Comparison of ENCODE assay signal across 29 mouse cellular contexts in the genomic region with DNA sequence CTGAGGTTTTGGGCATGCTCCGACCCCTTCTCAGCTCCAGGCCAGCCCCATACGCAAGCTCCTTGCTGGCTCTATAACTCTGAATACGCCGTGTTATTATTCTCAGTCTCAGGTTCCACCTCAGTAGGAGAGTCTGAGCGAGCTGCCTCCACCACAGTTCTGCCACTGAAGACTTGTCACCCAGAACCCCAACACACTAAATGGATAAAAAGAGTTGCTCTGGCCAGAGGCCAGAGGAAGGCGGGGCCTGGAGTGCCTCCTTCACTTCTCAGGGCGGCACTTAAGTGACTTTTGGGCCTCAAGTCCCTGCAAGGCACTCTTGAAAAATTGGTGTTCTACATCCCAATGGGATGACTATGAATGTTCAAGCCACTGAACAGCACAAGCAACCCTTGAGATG. TPM values are rescaled to one million over a fixed set of nuclear protein-coding genes. Genes with fewer than 3 reads are reported as not detected.
DNase-seq lines count a peak whose midpoint lies in the region; ATAC-seq and TF ChIP-seq lines count a peak whose summit lies in the region.
"Had no signal": no experiment of that assay in that cellular context is flagged by ENCODE, and none has a peak within 500 bp of the region (broad histone marks: within the 10 kb centered on the region; RNA-seq: fewer than 3 reads in every experiment).

No protein-coding gene starts in this region.

- H3K9me3 ChIP-seq in lung, embryonic 16.5 days (ENCODE audit: control insufficient read depth, low read length): no peaks in the 10 kb centered on the region
- H3K9me3 ChIP-seq in MEL (replicated peaks; ENCODE audit: insufficient read depth, low read length): no peaks in the 10 kb centered on the region
- H3K9me3 ChIP-seq: embryonic facial prominence, embryonic 10.5 days; embryonic facial prominence, embryonic 13.5 days; forebrain, embryonic 10.5 days; forebrain, embryonic 13.5 days; heart, embryonic 12.5 days; heart, embryonic 15.5 days; hindbrain, embryonic 10.5 days; hindbrain, embryonic 13.5 days had no signal

- TF ChIP-seq CTCF in lung, adult 2 months (IDR thresholded peaks at IDR 0.05; ENCODE audit: insufficient read depth, low read length): no peak
- TF ChIP-seq CTCF in MEL (IDR thresholded peaks at IDR 0.05 in 2 of 3, conservative IDR thresholded peaks at IDR 0.05 in 1 of 3; ENCODE audit: control insufficient read depth in 1 of 3, insufficient read depth in 1 of 3, low read depth in 2 of 3, low read length in 3 of 3, poor library complexity in 1 of 3, severe bottlenecking in 1 of 3): no peak

- H3K4me2 ChIP-seq in lung, embryonic 16.5 days (ENCODE audit: low read depth, low read length): no peak overlapping the region
- H3K4me2 ChIP-seq: embryonic facial prominence, embryonic 13.5 days; forebrain, embryonic 13.5 days; heart, embryonic 12.5 days; heart, embryonic 15.5 days; hindbrain, embryonic 13.5 days had no signal

- no peak overlapping the region for H3K4me3 ChIP-seq in lung, embryonic 16.5 days (ENCODE audit: low read length)
- H3K4me3 ChIP-seq in lung, adult 2 months (replicated peaks; ENCODE audit: extremely low read depth, low read depth, low read length): no peak overlapping the region
- no peak overlapping the region for H3K4me3 ChIP-seq in MEL (ENCODE audit: control insufficient read depth in 1 of 2, insufficient read depth in 1 of 2, low read depth in 2 of 2, low read length in 2 of 2)
- H3K4me3 ChIP-seq: embryonic facial prominence, embryonic 10.5 days; embryonic facial prominence, embryonic 13.5 days; erythroblast, embryonic 14.5 days; forebrain, embryonic 10.5 days; forebrain, embryonic 13.5 days; heart, embryonic 12.5 days; heart, embryonic 15.5 days; hindbrain, embryonic 10.5 days; hindbrain, embryonic 13.5 days had no signal

- no peaks in the 10 kb centered on the region for H3K79me2 ChIP-seq in MEL (ENCODE audit: control insufficient read depth, insufficient read depth, low read length, poor library complexity)

- H3K9ac ChIP-seq in lung, embryonic 16.5 days (ENCODE audit: low read length): no peak overlapping the region
- no peak overlapping the region for H3K9ac ChIP-seq in MEL (ENCODE audit: control insufficient read depth, low read depth, low read length, poor library complexity, severe bottlenecking)
- H3K9ac ChIP-seq: embryonic facial prominence, embryonic 13.5 days; forebrain, embryonic 13.5 days; heart, embryonic 12.5 days; heart, embryonic 15.5 days; hindbrain, embryonic 13.5 days had no signal

- no peaks in the 10 kb centered on the region for H3K36me3 ChIP-seq in lung, embryonic 16.5 days (ENCODE audit: control insufficient read depth, insufficient read depth, low read length)
- no peaks in the 10 kb centered on the region; a peak in 2 of 4 replicates for H3K36me3 ChIP-seq in MEL (ENCODE audit: control insufficient read depth in 1 of 2, insufficient read depth in 2 of 2, low read length in 2 of 2)
- H3K36me3 ChIP-seq: embryonic facial prominence, embryonic 10.5 days; embryonic facial prominence, embryonic 13.5 days; forebrain, embryonic 10.5 days; heart, embryonic 12.5 days; heart, embryonic 15.5 days; hindbrain, embryonic 10.5 days; hindbrain, embryonic 13.5 days had no signal

- no peak for TF ChIP-seq EP300 in MEL (IDR thresholded peaks at IDR 0.05; ENCODE audit: low read depth in 1 of 2, low read length in 2 of 2)

- no peak for TF ChIP-seq POLR2A in lung, adult 2 months (IDR thresholded peaks at IDR 0.05; ENCODE audit: borderline replicate concordance, extremely low read depth, low read depth, low read length)
- no peak for TF ChIP-seq POLR2A in MEL (IDR thresholded peaks at IDR 0.05; ENCODE audit: control insufficient read depth in 1 of 2, insufficient read depth in 1 of 2, low read depth in 1 of 2, low read length in 2 of 2, poor library complexity in 1 of 2)

- no peak for TF ChIP-seq RAD21 in MEL (IDR thresholded peaks at IDR 0.05; ENCODE audit: low read depth, low read length)

- H3K4me1 ChIP-seq in lung, embryonic 16.5 days (replicated peaks; ENCODE audit: control insufficient read depth, insufficient read depth, low read length): 0 out of 2 replicates have a peak, but pooled peaks cover 6% of the 10 kb centered on the region
- H3K4me1 ChIP-seq in lung, adult 2 months (ENCODE audit: control insufficient read depth, insufficient read depth, low read length): no peaks in the 10 kb centered on the region
- H3K4me1 ChIP-seq in MEL (ENCODE audit: control insufficient read depth in 1 of 2, insufficient read depth in 2 of 2, low read length in 2 of 2): peaks cover 0 to 7% of the 10 kb centered on the region in 2 experiments; a peak in 2 of 4 replicates
- H3K4me1 ChIP-seq: embryonic facial prominence, embryonic 10.5 days; embryonic facial prominence, embryonic 13.5 days; forebrain, embryonic 10.5 days; forebrain, embryonic 13.5 days; heart, embryonic 12.5 days; heart, embryonic 15.5 days; hindbrain, embryonic 10.5 days had no signal

- H3K27me3 ChIP-seq in lung, embryonic 16.5 days (ENCODE audit: control insufficient read depth, insufficient read depth, low read depth, low read length): no peaks in the 10 kb centered on the region
- no peaks in the 10 kb centered on the region for H3K27me3 ChIP-seq in MEL (ENCODE audit: control insufficient read depth in 1 of 2, insufficient read depth in 2 of 2, low read length in 2 of 2)
- H3K27me3 ChIP-seq: embryonic facial prominence, embryonic 13.5 days; forebrain, embryonic 13.5 days; heart, embryonic 12.5 days; heart, embryonic 15.5 days; hindbrain, embryonic 13.5 days had no signal

- peak; percentile 72 for ATAC-seq in lung, embryonic 16.5 days (ENCODE audit: low read depth)
- 0 out of 2 replicates have a peak, but pooled peaks have one; percentile 14 for ATAC-seq in erythroid progenitor cell, adult 5-6 weeks (replicated peaks; ENCODE audit: low FRiP score, poor library complexity, severe bottlenecking)
- ATAC-seq: activated CD4-positive, CD25-positive, alpha-beta regulatory T cell, adult 4 months; CD4-positive, CD25-positive, alpha-beta regulatory T cell, adult 4 months; forebrain, embryonic 13.5 days; forebrain, embryonic 16.5 days; hindbrain, embryonic 16.5 days had no signal

- no peak overlapping the region for H3K27ac ChIP-seq in lung, embryonic 16.5 days (ENCODE audit: low read length)
- no peak overlapping the region for H3K27ac ChIP-seq in MEL (ENCODE audit: control insufficient read depth, low read depth, low read length)
- H3K27ac ChIP-seq: embryonic facial prominence, embryonic 10.5 days; embryonic facial prominence, embryonic 13.5 days; forebrain, embryonic 10.5 days; forebrain, embryonic 13.5 days; heart, embryonic 15.5 days; hindbrain, embryonic 10.5 days; hindbrain, embryonic 13.5 days had no signal

- no peak for DNase-seq in lung, adult 2 months
- peak; percentile 22 for DNase-seq in MEL (ENCODE audit: low read depth, low spot score)
- DNase-seq in heart, adult 8-10 months (ENCODE audit: low spot score): no peak
- DNase-seq in layer of hippocampus, postnatal 14 days (ENCODE audit: low spot score in 2 of 2): no peak
- DNase-seq: adrenal gland, adult 8-10 months; adrenal gland, postnatal 25 days; cerebellum, adult 11-12 months; cerebellum, adult 8-10 months; cerebellum, postnatal 36 days; embryo, embryonic 11 days; gastrocnemius, postnatal 10 days; heart, adult 11 months; heart, postnatal 10 days; heart, postnatal 36 days had no signal

- WGBS in lung, embryonic 16.5 days: 68% methylated on average over 7 of the region's 7 CpGs
- WGBS in lung, adult 2 months: 76% methylated on average over 7 of the region's 7 CpGs

TF ChIP-seq in MEL, 35 proteins besides CTCF, POLR2A, EP300 and RAD21:
- TF ChIP-seq MXI1 (IDR thresholded peaks at IDR 0.05; ENCODE audit: low read depth, low read length) (no peak), HCFC1 (IDR thresholded peaks at IDR 0.05; ENCODE audit: low read depth, low read length) (no peak), NRF1 (IDR thresholded peaks at IDR 0.05; ENCODE audit: insufficient read depth, low read depth, low read length, poor library complexity, severe bottlenecking) (no peak), UBTF (IDR thresholded peaks at IDR 0.05; ENCODE audit: borderline replicate concordance, insufficient read depth, low read depth, low read length) (no peak), ZNF384 (IDR thresholded peaks at IDR 0.05; ENCODE audit: low read depth, low read length) (no peak), MAX (IDR thresholded peaks at IDR 0.05; ENCODE audit: low read length) (no peak), TCF12 (IDR thresholded peaks at IDR 0.05; ENCODE audit: low read depth, low read length) (no peak), TAL1 (IDR thresholded peaks at IDR 0.05; ENCODE audit: low read length) (no peak), KAT2A (conservative IDR thresholded peaks at IDR 0.05; ENCODE audit: low read depth, low read length) (no peak), TBP (IDR thresholded peaks at IDR 0.05; ENCODE audit: low read depth, low read length) (no peak), MYB (IDR thresholded peaks at IDR 0.05; ENCODE audit: low read depth, low read length) (no peak), ZC3H11A (IDR thresholded peaks at IDR 0.05; ENCODE audit: low read depth, low read length) (no peak), POLR2AphosphoS2 (IDR thresholded peaks at IDR 0.05; ENCODE audit: low read length) (no peak)

RNA-seq across cellular contexts. Expression of gene Tmem158, which starts 43.4 kb away (rescaled TPM):
- polyA plus RNA-seq in lung, embryonic 16.5 days (2015; fragmentation: Nextera tagmentation; extraction: Ambion mirVana): 7.4 and 8.0 TPM in 2 replicates
- polyA plus RNA-seq in lung, adult 2 months (2012; rRNA removed): 7.3 and 14.5 TPM in 2 replicates
- total RNA-seq in MEL (2012; rRNA removed): 5.0 and 5.1 TPM in 2 replicates
- polyA plus RNA-seq in MEL (2012; ENCODE audit: insufficient read depth in 1 of 2, insufficient read length in 2 of 2, low read depth in 1 of 2, low replicate concordance in 2 of 2, missing spikeins in 1 of 2): 10 to 100 TPM in 1 of 2 experiments, not detected in 1; 10.1 TPM
- total RNA-seq in erythroid progenitor cell, adult 5-6 weeks (2015; ENCODE audit: low replicate concordance): not detected in 2 replicates
- total RNA-seq in erythroid progenitor cell, adult 5-6 weeks (2017; ENCODE audit: low replicate concordance): 2.1 TPM in 1 of 2 replicates, not detected in the other
- 1 to 10 TPM; 3.8 to 5.3 (median 4.5) TPM for total RNA-seq in heart, adult 8-10 months (2022)
- 10 to 100 TPM; 43.5 to 46.6 TPM for total RNA-seq in layer of hippocampus, postnatal 14 days (2021)
